Mouse (Mus musculus) mouse trophoblast stem cell (cell line): ENCODE data around the gene Armc7.
"Not testable (repeated sequence)": the region's sequence is repeated elsewhere in the genome, so short reads cannot be mapped to it uniquely, and the experiment has no call there.

Experiments
- in situ Hi-C, 2 experiments: fragments of 300-500 bp; cut with MseI, MboI; formaldehyde crosslinking; loops; 2 replicates in 1 of 2; 3 replicates in 1 of 2; pipeline ENCODE4 v1.15.1; 2025

The Armc7 gene

DNA sequence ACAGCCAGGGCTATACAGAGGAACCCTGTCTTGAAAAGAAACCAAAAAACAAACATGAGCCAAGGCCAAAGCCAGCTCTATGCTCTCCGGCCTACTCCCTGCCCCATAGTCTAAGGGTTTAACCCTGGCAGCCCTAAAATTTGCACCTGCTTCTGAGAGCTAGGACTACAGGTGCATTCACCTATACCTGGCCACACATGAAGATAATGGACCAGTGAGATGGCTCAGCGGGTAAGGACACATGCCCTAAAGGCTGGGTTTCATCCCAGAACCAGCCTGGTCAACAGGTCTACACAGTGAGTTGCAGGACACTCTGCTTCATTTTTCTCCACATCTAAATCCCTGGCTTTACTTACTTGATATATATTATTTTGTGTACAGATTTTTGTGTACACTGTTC is 46.8 kb downstream of the Armc7 start:
- in situ Hi-C loops: no loop called here

GRCm38 (mm10) chr11:115522703-115523102 is 47.2 kb downstream of the Armc7 start:
- in situ Hi-C loops: no loop called here

GRCm38 (mm10) chr11:115526446-115526845 is 51.0 kb downstream of the Armc7 start:
- in situ Hi-C loops: not testable (repeated sequence)

- in situ Hi-C loops: no loop called here
Measured at GRCm38 (mm10) chr11:115534759-115535371, 59.4 kb downstream of the Armc7 start.

DNA sequence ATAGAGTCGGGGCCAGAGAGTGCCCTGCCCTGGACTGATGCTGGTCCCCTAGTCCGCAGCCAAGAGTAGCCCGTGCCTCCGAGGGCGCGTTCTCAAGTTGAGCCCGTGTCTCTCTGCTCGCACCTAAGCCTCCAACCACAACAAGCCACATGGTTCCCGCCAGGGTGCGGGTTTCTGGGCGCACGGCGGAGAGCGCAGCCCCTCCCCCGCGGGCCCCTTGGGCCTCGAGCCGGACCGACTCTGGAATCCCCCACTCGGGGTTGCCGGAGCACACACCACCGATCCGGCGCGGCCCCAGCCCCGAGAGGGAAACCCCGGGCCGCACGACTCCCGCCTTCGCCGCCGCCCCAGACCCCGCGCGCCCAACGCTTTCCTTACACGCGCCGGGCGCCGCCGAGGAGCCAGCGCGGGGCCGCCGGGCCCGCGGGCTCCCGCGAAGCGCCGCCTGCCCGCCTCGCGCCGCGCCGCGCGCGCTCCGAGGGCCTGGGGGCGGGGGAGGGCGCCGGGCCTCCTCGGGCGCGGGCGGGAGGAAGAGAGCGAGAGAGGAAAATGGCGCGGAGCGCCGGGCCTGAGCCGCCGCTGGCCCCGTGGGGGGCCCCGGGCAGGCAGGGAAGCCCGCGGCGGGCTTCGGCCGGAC is 60.1 kb downstream of the Armc7 start:
- in situ Hi-C loops: no loop called here

DNA sequence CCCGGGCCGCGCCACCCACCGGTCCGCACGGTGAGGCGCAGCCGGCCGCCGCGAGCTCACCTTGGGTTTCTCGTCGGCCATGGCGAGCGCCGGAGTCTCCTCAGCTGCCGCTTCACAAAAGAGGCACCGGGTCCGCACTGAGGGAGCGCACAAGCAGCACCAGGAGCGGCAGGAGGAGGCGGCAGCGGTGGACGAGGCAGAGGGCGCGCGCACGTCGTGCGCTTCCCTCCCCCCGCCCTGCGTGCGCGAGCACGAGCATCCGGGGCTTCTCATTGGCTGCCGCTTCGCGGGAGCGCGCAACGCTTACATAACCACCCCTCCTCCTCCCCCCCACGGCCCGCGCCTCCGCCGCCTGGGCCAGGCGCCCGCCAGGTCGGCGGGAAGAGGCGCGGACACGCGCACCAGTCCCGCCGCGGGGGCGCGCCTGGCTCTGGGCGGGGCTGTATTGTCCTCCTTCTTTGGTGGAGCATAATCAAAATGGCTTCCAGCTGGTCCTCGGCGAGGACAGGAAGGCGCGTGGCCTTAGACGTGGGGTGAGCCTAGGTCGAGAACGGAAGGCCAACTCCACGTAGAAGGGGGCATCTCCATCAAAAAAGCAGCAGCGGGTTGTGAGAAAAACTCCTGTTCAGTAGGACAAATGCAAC is 60.7 kb downstream of the Armc7 start, which contains the start of gene Sumo2:
Sumo2 (minus strand) TSS at position 239 of the 644 bp plus-strand sequence.
- in situ Hi-C loops: no loop called here

DNA sequence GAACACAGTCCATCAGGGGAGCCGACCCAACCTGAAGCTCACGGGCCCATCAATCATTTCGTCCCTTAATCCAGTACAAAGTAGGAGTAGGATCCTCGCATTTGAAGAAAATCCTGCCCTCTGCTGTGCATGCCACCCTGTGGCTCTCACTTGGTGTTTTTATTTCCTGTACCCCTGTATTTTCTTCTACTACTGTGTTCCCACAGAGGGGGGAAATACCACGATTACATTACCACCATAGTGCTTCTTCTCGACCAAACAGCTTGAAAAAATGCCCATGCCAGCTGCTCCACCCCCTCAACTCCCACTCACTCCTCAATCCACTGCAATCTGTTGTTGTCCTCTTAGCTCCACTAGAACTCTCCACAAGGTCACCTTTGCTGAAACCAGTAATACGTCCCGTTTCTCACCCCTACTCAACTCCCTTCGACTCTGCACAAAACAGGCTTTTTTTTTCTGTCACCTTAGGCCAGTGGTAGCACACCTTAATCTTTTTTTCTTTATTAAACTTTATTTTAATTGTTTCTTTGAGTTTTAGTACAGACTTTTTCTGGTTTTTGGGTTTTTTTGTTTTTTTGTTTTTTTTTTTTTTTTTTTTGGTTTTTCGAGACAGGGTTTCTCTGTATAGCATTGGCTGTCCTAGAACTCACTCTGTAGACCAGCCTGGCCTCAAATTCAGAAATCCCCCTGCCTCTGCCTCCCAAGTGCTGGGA is 61.5 kb downstream of the Armc7 start:
- in situ Hi-C loops: no loop called here

- in situ Hi-C loops: no loop called here
Measured at GRCm38 (mm10) chr11:115538045-115538444, 62.6 kb downstream of the Armc7 start.
